Mouse (Mus musculus) gastrocnemius, postnatal 25 days (tissue): ENCODE data around the gene Prdm1. TPM values are rescaled to one million over a fixed set of nuclear protein-coding genes. Genes with fewer than 3 reads are reported as not detected.
A peak's percentile ranks its signal among the peaks of the same experiment; 100 is the strongest.

Source experiments
- DNase-seq: peaks from one replicate; pipeline ENCODE4 v3.0.0; 2022
- total RNA-seq, 2 experiments: library from RNA; stranded (reverse); gene quantifications; 1 replicate in 1 of 2; 2 replicates in 1 of 2; pipeline ENCODE4 v1.2.3; 2021

Gene Prdm1
- total RNA-seq, 2 experiments from 2014 or later, result 0.32 to 0.64 TPM

DNA sequence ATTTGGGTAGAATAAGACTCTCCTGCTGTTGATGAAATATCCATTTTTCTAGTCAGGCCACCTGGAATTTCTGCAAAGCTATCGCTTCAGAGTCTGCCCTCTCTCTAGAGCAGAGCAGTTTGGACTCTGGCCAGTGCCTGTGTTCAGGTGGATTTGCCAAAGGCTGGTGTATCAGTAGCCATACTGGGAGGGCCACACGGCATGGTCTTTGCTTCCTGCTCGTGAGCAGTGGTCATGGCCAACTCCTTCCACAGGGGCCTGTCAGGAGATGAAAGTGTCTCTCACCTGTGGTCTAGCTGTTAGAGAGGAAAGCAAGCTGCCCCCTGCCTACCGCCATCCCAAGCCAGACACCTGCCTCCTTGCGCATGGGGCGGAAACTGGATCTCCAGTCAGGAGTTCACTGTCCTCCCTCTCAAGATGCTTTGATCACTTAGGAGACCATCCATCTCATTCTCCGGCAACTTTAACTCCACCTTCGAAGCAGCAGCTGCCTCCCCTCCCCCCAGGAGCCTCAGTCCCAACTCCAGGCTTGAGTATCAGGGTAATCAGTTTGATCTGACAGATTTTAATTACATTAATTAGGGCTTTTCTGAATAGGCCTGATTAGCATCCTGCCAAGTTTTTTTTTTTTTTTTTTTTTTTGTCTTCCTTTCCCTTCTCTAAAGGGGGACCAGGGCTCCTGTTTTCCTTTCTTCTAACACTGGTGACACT is 35.3 kb downstream of the Prdm1 start:
- no peak for DNase-seq

DNA sequence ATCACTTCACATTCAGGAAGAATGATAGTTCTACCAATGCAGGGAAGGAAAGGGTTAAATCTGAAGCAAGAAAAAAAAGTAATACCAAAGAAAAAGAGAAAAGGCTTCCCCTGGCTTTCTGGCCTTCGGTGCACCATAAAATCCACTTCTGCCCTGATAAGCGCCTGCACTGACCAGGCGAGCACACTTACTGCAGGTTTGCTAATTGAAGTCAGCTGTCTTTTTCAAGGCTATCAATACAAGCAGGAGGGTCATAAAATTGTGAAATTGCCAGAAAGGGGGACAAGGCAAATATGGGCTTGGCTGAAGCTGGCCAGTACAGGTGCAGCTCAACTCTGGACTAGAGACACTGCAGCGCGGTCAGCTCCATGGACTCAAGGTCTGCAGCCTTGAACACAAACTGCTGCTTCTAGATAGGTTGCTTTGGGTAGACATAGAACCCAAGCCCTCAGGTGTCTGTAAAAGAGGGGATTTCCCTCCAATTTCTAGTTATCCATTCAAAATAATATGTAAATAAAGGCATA is 37.3 kb downstream of the Prdm1 start:
- DNase-seq, result no peak

DNA sequence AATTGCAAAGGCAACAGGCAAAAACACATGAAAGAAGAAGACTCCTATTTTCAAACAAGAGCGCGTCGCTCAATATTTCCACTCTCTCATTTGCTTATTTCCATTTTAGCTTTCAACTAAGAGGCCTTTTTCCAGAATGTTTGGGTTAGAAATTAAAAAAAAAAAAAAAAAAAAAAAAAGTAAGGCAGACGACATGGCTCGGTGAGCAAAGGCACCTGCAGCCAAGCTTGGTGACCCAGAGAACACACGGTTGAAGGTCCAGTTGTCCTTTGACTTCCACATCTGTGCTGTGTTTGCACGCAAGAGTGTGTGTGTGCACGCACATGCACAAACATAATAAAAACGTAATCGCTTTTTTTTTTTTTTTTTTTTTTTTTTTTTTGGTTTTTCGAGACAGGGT is 41.2 kb downstream of the Prdm1 start:
- no peak for DNase-seq

DNA sequence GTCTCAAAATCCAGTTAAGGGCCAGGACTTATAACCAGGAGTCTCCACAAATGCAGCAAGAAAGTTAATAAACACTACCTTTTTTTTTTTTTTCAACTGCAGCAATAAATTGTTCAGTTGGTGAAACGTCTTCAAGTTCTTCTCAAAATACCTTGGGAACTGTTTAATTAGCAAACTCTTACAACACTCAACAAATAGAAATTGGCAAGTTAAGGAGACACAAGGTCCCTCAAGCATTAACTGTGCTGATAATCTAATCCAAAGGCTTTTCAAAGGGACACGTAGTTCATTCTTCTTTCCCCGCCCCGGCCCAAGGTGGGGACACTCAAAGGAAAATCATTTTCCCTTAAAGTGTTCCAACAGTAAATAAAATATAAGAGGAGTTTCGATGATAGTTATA is 44.2 kb downstream of the Prdm1 start:
- no peak for DNase-seq

DNA sequence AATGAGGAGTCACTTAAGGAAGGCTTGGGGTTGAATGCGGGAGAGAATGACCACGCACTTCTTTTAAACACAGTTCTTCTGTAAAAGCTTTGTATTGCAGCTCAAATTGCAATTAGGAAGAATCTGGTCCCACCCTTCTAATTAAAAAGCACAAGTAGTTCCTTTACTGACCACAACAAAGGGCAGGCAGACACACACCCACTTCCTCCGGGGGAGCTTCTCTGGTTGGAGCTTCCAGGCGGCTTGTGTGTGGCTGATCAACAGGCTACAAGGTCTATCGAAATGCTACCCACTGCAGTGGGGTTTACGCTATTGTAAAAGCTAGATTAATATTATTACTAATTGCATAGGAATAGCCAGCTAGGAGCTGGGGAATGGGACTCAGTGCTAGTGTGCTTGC is 45.2 kb downstream of the Prdm1 start:
- no peak for DNase-seq

DNA sequence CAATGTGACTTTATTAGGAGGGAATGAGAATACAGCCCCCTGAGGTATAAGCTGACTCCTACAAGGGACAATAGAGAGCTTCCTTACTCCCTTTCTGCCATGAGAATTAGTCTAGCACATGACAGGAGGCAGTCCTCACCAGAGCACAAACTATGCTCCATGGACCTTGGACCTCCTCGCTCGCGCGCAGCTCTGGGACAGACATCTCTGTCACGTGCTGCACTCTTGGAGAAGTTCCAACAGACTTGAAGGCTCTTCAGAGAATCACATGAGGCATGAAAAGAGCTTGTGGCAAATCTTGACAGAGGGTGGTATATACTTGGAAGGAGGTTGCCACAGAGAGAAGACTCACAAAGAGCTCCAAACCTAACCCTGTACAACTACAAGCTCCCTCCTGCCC is 46.9 kb downstream of the Prdm1 start:
- no peak for DNase-seq

DNA sequence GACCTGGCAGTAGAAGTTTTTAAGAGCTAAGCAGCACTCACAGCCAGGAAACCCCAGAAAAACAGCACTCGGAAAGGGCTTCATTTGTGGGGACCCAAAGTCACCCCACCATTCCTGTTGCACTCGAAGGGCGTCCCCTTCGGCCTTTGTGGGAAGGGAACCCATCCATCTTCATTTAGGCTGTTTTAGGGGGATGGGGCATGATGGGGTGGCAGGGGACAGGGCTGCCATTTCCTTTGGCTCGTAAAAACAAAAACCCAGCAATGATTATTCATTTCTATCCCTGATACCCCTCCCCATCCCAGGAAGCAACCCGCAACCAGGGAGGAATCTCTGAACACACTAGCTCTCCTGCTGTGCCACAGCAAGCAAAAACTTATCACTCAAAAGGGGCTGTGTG is 49.0 kb downstream of the Prdm1 start:
- no peak for DNase-seq

DNA sequence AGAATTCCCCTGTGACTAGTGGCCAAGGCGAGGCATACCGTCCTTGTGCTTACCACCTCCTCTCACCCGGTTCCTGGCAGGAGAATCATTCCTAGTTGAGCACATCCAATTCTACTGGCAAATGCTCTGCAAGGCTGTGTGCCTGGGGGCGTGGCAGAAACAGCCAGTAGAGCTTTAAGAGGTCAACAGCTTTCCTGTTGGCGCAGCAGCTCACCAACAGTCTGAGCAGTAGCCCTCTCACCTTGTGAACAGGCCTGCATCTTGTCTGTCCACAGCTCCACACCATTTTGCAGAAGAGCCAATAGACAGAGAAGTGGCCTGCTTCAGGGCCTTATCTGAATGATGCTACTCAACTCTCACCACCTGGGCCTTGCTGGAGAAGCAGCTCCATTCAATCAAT is 50.2 kb downstream of the Prdm1 start:
- DNase-seq, result no peak

DNA sequence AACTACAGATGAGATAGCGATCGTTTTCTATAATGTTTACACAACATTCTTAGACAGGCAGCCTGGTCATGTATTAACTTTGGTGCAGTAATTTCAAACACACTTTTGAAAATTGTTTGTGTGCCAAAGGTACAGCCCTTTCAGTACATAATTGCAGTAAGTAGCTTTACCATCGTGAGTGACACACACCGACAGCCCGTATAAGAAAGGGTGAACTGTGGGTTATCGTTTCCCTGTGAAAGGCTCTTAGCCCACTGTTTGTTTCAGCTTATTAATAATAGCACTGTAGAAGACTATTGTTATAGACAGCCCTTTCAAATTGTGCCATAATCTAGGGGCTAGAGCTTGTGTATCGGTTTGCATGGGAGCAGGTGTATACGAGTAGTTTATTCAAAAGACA is 51.1 kb downstream of the Prdm1 start:
- no peak for DNase-seq

DNA sequence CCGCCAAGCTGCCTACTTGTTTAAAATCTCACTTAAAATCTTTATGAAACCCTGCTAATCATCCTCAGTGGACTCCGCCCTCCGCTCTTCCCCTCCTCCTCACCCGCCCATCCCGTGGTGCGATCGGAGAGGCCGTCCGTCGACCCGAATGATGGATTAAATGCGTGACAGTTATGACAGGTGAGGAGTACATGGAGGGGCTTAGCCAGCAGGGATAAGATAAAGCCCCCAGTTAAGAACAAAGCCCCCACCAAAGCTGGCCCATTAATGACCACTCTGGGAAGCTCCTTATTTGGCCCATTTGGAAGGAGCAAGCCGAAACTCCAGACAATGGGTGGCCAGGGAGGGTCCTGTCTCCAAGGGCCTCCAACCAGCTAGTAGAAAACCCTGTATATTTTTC is 51.8 kb downstream of the Prdm1 start:
- DNase-seq, result no peak

DNA sequence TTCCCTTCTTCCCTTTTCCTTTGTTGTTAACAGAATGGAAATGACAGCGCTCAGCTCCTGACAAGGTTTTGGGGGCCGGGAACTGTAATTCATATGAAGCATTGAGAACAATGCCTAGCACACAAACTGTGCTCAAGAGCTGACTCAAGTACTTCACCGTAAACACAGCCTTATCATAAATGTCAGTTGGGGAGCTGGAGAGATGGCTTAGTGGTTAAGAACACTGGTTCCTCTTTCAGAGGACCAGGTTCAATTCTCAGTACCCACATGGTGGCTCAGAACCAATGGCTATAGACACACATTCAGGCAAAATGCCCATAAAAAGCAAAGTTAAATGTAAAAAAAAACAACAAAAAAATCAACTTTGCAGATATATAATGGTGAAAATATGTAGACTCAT is 52.9 kb downstream of the Prdm1 start:
- no peak for DNase-seq

DNA sequence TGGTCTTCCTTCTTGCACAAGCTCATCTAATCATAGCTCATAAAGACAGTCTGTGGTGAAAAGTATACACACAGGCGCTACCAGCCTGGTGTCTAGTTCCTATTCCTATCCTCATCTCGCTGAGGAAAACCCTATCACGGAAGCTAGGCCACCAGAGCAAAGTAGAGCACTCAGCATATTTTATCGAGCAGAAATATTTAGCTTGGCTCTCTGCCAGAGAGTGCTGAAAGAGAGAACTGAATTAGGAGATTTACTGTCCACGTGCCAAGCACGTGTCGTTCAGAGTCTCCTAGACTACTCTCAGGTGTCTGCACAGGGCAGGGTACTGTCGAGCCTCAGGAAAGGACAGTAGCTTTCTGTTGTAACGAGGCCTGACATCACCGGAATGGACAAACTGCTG is 54.0 kb downstream of the Prdm1 start:
- no peak for DNase-seq

DNA sequence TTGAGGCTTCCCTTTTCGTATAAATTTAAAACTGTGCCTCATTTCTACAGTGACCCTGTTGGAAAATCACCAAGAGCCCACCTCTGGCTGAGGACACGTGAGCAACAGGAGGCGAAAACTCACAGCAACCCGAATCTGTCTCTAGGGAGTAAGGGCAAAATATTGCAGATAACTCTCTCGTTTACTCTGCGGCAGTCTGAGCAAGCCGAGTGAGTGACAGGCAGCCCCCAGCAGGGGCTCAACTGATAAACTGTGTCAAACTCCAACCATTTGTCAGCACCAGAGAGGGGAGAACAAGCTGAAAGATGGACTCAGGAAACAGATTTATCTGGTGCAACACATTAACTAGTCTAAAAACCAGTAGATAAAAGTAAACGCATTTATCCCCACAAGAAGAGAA is 62.7 kb downstream of the Prdm1 start:
- DNase-seq, result no peak

DNA sequence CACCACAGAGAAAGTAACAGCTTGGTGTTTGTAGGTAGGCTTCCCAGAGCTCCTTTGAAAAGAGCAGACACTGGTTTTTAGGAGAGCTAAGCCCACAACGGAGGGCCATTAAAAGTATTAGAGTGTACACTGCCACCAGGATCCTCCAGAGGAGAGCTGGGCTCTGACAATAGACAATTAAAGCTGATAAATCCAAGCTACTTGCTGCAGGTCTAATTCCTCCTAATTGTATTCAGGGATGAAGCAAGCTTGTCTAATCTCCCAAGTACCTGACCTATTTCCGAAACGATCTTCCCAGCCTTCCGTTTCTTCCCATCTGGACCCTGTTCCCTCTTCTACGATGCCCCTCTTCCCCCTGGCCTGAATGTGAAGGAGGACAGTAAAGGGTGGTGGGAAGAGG is 63.7 kb downstream of the Prdm1 start:
- no peak for DNase-seq

DNA sequence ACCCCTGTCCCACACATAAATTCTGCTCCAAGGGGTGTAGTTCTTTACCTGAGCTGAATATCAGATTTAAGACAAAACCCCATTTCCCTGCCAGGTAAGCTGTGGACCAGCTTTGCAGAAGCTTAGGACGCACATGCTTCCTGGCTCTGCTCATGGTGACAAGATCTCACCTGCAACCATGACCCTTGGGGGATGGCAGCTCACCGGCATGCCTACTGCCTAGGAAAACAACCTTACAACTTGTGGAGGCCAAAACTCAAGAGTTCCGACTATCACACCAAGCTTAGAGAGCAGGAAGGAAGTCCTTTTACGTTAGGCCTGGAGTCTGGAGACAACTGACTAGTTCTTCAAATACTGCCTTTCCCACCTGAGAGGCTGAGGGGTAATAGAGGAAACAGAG is 64.4 kb downstream of the Prdm1 start:
- DNase-seq, result no peak

DNA sequence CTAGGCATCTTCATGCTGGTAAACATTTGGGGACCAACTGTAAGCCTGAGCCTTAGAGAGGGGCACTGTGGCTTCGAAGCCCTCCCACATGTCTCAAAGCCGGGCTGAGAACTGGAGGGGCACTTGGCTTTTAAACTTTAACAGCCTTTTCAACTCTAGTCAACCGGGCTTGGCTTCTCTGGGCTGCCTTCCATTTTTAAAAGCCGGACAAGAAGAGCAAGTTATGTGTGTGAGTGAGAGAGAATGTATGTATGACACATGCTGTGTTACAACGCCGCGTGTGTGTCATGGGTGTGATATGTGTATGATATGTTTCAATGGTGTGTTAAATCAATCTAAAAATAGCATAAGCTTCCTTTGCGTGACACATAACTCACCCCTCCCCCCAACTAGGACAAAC is 66.0 kb downstream of the Prdm1 start:
- no peak for DNase-seq

DNA sequence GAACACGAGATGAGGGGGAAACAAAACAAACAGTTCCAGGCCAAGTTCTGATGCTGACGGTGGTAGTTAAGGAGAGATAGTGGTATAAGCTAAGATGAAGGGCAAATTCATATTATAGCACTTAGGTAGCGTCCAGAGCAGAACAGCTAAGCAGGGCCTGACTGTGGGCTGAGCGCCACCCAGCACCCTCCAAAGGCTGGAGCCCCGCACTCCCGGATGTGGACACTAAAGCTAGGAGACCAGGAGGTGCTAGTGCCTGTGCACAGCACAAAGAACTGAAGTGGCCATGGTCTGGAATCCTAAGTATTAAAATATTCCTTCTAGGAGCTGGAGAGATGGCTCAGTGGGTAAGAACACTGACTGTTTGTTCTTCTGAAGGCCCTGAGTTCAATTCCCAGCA is 67.2 kb downstream of the Prdm1 start:
- DNase-seq, result no peak

DNA sequence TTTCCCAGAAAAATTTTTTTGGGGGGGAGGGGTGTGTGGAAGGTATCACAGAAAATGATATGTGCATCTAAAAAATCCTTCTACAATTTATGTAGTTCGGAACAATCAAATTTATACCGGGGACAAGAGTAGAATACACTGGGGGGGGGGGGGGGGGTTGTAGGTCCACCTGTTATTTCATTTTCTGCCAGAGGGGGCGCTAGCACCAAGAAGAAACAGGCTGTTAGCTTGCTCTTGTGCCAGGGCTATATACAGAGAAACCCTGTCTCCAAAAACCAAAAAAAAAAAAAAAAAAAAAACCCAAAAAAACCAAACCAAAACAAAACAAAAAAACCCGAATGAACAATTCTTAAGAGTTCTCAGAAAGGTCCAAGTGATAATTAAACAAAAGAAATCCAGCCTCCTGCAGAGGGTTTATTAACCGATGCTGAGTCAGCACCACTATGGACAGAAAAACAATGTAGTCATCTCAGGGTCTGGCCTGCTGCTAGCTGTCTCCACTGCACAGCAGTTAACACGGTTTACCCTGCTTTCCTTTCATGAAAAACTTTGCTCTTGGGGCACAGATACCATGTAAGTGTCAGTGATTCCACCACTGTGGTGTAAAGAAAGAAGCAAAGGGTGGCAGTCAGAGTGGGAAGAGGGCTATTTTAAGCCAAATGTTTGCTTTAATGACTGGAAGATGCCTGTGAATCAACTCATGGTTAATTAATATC is 68.0 kb downstream of the Prdm1 start:
- DNase-seq, result no peak

DNA sequence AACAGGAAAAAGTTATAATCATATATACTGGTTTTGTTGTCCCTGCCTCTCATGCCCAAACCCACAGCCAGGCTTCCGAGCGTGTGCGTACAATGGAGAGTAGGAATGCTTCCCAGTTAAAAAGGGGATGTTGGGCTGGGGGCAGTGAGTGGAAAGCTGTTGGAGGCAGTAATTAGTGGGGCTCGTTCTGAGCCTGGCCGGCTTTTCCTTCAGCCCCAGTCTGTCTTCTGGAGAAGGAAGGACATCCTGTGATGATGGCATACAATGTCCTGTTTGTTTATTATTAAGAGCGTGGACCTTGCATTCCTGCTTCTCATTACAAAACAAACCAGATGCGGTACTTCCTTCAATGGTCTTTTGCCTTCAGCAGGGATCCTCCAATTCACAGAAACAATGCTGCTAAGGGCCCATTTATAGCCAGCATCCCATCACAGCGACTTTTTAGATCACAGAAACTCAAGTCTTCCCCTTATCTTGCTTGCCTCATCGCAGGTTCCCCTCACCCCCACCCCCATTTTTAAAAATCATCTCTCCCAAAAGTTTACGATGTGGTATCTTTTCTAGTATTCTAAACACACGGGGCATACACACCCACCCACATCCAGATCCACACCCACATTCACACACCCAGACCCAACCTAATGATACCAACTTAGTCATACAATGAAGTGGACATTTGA is 68.8 kb downstream of the Prdm1 start:
- DNase-seq, result no peak

DNA sequence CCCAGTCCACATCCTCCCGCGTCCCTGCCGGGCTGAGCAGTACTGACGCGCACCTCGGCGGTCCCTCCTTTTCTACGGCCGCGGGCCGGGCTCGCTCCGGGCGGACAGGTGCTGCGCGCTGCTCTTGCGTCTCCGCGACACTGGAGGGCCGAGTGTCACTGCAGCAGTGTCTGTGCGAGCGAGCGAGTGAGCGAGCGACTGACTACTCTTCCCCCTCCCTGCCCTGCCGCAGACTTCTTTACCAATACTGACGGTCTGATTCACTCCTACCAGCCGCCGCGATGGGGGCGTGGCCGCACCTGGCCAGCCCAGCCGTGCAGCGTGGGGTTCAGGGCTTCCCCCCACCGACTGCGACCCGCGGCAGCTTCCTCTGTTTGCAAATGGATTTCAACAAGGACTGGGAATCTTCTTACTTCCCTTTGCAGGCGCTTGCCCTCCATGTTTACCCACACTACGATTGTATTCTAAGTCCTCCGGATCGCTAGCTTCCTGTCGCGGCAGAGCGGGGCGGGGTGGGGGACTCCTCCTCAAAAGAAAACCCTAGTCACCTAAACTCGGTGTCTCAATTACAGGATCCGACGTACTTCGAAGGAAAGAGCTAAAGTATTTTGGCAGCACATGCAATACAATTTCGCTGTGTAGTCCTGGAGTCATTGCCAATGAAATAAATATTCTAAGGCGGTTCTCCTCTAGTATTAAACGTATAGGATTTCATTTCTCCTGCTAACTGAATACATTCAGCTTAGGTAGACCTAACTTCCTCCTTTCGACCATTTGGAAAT is 69.6 kb downstream of the Prdm1 start:
- peak; percentile 51 for DNase-seq

DNA sequence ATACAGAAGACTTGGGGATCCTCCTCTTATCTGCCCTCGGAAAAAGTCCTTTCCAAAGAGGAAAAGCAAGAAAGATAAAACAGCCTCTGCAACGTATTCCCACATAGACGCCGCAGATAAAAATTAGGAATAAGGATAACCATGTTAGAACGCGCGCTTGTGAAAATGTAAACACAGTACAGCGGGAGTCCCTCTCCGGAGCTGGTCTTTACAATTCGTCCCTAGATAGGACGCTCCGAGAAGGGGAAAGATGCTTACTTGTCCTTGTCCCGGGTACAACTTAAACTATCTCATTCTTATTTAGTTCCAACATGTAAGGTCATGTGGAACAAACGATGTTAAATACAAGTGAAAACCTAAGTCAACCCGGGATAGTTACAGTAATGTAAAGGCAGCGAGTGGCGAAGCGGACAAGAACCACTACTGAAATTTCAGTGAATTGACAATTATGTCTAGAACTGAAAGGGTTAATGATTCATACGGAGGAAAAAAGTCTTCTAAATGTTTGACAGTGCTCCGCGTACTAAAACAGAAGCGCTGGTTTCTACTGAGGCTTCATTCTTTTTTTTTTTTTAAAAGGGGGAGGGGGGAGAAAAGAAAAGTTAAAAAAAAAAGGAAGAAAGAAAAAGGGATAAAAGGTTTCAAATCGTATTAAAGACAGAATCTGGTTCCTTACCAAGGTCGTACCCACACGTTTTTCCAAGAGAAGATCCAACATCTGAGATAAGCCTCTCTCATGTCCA is 70.3 kb downstream of the Prdm1 start:
- DNase-seq, result no peak
